Mouse (Mus musculus): Measurements from ENCODE around the gene Nkx2-1.

Gene Nkx2-1

GRCm38 (mm10) chr12:56521106-56521840 is 15.4 kb downstream of the Nkx2-1 start:
- DNase-seq (ENCODE audit: low read depth) = no peak

- DNase-seq (ENCODE audit: low read depth) = no peak
These were observed 16.2 kb downstream of the Nkx2-1 start for GRCm38 (mm10) chr12:56520396-56521105.

- DNase-seq (ENCODE audit: low read depth) = no peak
These were observed 16.9 kb downstream of the Nkx2-1 start for GRCm38 (mm10) chr12:56519738-56520191.

- DNase-seq (ENCODE audit: low read depth) = no peak
These were observed 17.5 kb downstream of the Nkx2-1 start for GRCm38 (mm10) chr12:56519071-56519737.

- no peak for DNase-seq (ENCODE audit: low read depth)
These were observed 18.5 kb downstream of the Nkx2-1 start for GRCm38 (mm10) chr12:56518221-56518620.

GRCm38 (mm10) chr12:56514831-56515230 is 21.9 kb downstream of the Nkx2-1 start:
- no peak for DNase-seq (ENCODE audit: low read depth)

- no peak for DNase-seq (ENCODE audit: low read depth)
These were observed 28.3 kb downstream of the Nkx2-1 start for GRCm38 (mm10) chr12:56508413-56508812.

GRCm38 (mm10) chr12:56487046-56487445 is 49.7 kb downstream of the Nkx2-1 start:
- DNase-seq (ENCODE audit: low read depth) = no peak

- no peak for DNase-seq (ENCODE audit: low read depth)
These were observed 54.1 kb downstream of the Nkx2-1 start for GRCm38 (mm10) chr12:56482606-56483005.

Data from c-Kit-positive CD71-positive TER-119-negative erythroid progenitor cells, embryonic 14.5 days (primary cell).